Mouse (Mus musculus) G1E (cell line): ENCODE results near the gene Hook2.

Experiments
- CTCF ChIP-seq: IDR thresholded peaks from 2 replicates; pipeline ENCODE4 v1.5.1; 2012; ENCODE audit warnings: low read depth, low read length, inconsistent platforms, mixed read lengths
- GATA1 ChIP-seq: IDR thresholded peaks from 2 replicates; pipeline ENCODE4 v1.6.1; 2012; ENCODE audit warnings: borderline replicate concordance, low read length, inconsistent platforms, mixed read lengths

GRCm38 (mm10) chr8:85007686-85008085 lies 17.3 kb downstream of the Hook2 start:
- no peak for TF ChIP-seq CTCF
- no peak for TF ChIP-seq GATA1
